Mouse (Mus musculus): ENCODE measurements around the gene Ppp1r18. TPM values are rescaled to one million over a fixed set of nuclear protein-coding genes. Genes with fewer than 3 reads are reported as not detected.
"Not testable (repeated sequence)": the region's sequence is repeated elsewhere in the genome, so short reads cannot be mapped to it uniquely, and the experiment has no call there.

Gene Ppp1r18
- polyA plus RNA-seq, 1 experiment from 2014 or later, result 30.3 TPM

DNA sequence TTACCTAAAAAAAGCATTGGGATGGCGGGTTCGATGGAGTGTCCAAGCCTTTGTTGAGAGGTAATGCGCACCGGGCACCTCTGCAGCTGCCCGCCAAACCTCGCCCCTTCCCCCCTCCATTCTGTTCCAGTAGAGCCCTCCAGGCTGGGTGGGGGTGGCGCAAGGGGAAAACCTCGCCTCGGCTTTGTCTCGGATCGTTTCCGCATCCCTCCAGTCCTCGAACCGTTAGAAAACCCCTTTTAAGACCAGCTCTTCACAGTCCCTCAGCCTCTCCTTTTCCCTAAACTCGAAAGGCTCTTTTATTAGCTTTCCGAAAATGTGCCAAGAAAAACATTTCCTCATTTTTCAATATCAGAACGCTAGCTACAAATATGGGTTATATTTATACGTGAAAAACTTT, 27.9 kb upstream of the Ppp1r18 start:
- no peaks in the 10 kb centered on the region for H3K27me3 ChIP-seq
- under 1% methylated on average over 18 of the region's 18 CpGs for WGBS
- H3K4me2 ChIP-seq (replicated peaks), result peak overlapping the region; percentile 76
- peak overlapping the region; percentile 94 for H3K27ac ChIP-seq (replicated peaks)
- no peaks in the 10 kb centered on the region for H3K9me3 ChIP-seq (replicated peaks)
- ATAC-seq (ENCODE audit: insufficient number of reproducible peaks, low FRiP score, low TSS enrichment, low read depth), result no peak
- H3K4me3 ChIP-seq (replicated peaks), result peak overlapping the region; percentile 81
- peaks cover 38% of the 10 kb centered on the region for H3K36me3 ChIP-seq
- peaks cover 39% of the 10 kb centered on the region for H3K4me1 ChIP-seq
- H3K9ac ChIP-seq, result peak overlapping the region; percentile 94

DNA sequence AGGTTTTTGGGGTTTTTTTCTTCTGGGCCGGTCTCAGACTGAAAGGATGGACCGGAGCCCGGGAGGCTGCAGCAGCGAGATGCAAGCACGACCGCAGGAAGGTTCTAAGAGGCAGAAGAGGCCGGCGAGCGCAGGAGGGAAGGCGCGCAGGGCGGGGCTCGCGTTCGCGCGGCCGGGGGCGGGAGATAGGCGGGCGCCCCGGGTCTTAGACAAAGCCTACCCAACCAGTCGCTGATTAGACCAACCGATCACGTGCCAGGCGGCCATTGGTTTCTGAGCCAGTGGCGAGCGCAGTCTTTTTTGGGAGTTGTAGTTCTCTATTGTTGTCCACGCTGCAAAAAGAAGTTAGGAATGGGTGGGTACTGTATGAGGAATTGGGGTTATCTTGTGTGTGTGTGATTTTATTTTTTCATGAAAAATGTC, 27.3 kb upstream of the Ppp1r18 start, which contains the start of gene Tubb5:
Gene Tubb5 (minus strand): TSS at position 185 of the 423 bp plus-strand sequence.
- H3K9me3 ChIP-seq (replicated peaks), result no peaks in the 10 kb centered on the region
- H3K4me3 ChIP-seq (replicated peaks), result peak within 1 kb of the TSS; percentile 81

DNA sequence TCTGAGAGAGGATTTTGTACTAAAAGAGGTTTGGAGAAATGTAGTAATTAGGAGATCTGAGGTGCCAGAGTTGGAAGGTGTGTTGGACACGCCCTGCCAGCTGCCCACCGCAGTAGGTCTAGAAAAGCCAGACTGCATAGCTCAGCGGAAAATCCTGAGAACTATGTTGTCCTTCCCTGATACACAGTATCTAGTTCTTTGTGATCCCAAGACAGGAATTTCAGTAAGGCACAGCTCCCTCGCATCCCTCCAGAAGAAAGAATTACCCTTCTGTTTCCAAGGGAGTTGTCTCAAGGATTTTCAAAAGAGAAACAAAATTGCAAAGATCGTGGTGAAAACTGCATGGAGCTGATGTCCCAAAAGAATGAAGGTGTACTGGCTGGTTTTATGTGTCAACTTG, 26.8 kb upstream of the Ppp1r18 start:
- peaks cover 29% of the 10 kb centered on the region for H3K36me3 ChIP-seq
- H3K27me3 ChIP-seq, result no peaks in the 10 kb centered on the region
- peaks cover 39% of the 10 kb centered on the region for H3K4me1 ChIP-seq
- H3K27ac ChIP-seq (replicated peaks), result peak overlapping the region; percentile 94
- no peaks in the 10 kb centered on the region for H3K9me3 ChIP-seq (replicated peaks)
- H3K4me3 ChIP-seq (replicated peaks), result peak overlapping the region; percentile 81
- H3K4me2 ChIP-seq (replicated peaks), result peak overlapping the region; percentile 76
- 0 out of 2 replicates have a peak, but pooled peaks have one; percentile 6 for ATAC-seq (ENCODE audit: insufficient number of reproducible peaks, low FRiP score, low TSS enrichment, low read depth)
- WGBS, result 2% methylated on average over 5 of the region's 5 CpGs
- H3K9ac ChIP-seq, result peak overlapping the region; percentile 16; the same call in 1 of the 2 replicates

More for the DNA sequence above, 27.3 kb upstream of the Ppp1r18 start, which contains the start of gene Tubb5:
- peak; percentile 86 for ATAC-seq (ENCODE audit: insufficient number of reproducible peaks, low FRiP score, low TSS enrichment, low read depth)
- H3K27me3 ChIP-seq, result no peaks in the 10 kb centered on the region
- peak within 1 kb of the TSS; percentile 76 for H3K4me2 ChIP-seq (replicated peaks)
- WGBS, result under 1% methylated on average over 29 of the region's 29 CpGs
- H3K27ac ChIP-seq (replicated peaks), result peak within 1 kb of the TSS; percentile 94
- H3K9ac ChIP-seq, result peak within 1 kb of the TSS; percentile 94
- H3K4me1 ChIP-seq, result peaks cover 39% of the 10 kb centered on the region
- H3K36me3 ChIP-seq, result peaks cover 33% of the 10 kb centered on the region

DNA sequence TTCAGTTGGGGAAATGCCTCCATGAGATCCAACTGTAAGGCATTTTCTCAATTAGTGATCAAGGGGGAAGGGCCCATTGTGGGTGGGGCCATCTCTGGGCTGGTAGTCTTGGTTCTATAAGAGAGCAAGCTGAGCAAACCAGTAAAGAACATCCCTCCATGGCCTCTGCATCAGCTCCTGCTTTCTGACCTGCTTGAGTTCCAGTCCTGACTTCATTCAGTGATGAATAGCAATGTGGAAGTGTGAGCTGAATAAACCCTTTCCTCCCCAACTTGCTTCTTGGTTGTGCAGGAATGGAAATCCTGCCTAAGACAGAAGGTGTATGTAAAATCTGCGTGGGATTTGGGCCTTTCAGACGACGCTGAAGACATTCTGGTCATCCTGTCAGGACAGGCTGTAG, 26.4 kb upstream of the Ppp1r18 start:
- not testable (repeated sequence) for ATAC-seq (ENCODE audit: insufficient number of reproducible peaks, low FRiP score, low TSS enrichment, low read depth); H3K27me3 ChIP-seq; H3K9ac ChIP-seq; H3K9me3 ChIP-seq (replicated peaks)
- Histone ChIP-seq H3K4me3 (replicated peaks) (peak overlapping the region; percentile 81), H3K36me3 (peaks cover 24% of the 10 kb centered on the region), H3K27ac (replicated peaks) (peak overlapping the region; percentile 94), H3K4me2 (replicated peaks) (peak overlapping the region; percentile 76), H3K4me1 (peaks cover 36% of the 10 kb centered on the region)
- 36% methylated on average over 3 of the region's 3 CpGs for WGBS

DNA sequence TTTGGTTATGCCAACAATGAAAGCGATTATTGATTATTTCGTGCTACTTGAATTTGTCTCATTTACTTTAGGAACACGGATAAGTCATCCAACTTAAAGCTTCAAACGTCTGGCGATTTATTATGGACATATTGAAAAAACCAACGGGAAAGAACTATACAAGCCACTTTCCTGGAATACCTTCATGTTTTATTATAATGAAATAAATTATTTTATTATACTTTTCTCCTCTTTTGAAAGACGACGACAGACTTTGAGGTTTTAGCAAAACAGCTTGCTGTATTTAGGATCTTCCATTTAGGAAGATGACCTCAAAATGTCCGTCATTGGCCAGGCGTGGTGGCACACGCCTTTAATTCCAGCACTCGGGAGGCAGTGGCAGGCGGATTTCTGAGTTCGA, 24.8 kb upstream of the Ppp1r18 start:
- peaks cover 23% of the 10 kb centered on the region for H3K4me1 ChIP-seq
- H3K27ac ChIP-seq (replicated peaks), result peak overlapping the region; percentile 75
- 51% methylated on average over 14 of the region's 14 CpGs for WGBS
- no peaks in the 10 kb centered on the region for H3K27me3 ChIP-seq
- H3K9ac ChIP-seq, result no peak overlapping the region
- no peak for ATAC-seq (ENCODE audit: insufficient number of reproducible peaks, low FRiP score, low TSS enrichment, low read depth)
- peak overlapping the region; percentile 68 for H3K4me2 ChIP-seq (replicated peaks)
- H3K4me3 ChIP-seq (replicated peaks), result peak overlapping the region; percentile 67
- H3K36me3 ChIP-seq, result peaks cover 17% of the 10 kb centered on the region
- no peaks in the 10 kb centered on the region for H3K9me3 ChIP-seq (replicated peaks)

DNA sequence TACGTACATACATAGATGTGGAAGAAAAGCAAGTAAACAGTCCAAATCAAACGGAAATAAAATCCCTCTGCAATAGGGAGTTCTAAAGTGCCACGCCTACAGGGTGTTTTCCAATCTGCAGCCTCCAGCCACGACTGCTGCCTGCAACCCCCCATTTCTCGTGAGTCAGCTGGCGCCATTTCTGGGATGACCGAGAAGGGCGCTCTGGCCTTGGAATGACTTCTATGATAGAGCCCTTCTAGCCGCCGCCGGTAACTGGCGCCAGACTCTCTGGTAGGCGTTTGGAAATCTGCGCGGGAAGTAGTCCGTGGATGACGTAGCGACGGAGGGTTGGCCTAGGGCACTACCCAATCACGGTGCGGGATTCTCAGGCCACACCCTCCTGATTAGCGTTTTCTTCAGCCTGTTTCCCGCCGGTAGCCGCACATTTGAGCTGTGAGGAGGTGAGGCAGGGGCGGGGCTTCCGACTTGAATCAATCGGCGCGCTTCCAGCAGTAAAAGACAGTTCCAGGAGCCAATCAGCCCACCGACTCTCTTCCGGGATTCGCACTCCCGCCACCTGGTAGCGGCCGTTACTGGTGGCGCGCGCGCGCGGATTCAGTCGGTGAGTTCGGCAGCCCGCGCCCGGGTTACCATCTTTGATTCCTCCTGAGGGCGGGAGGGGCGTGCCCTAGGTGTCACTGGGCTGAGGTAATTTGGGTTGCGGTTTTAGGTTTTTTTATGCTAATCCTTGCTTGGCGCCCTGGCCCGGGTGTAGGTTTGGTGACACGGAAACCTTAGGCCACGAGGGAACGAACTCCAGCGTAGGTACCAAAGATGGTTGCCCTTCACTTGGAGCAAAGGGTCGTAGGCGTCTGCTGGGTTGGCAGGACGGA, 24.1 kb upstream of the Ppp1r18 start, which contains the start of gene Mdc1:
Gene Mdc1 (plus strand): TSS at position 440 of the 875 bp plus-strand sequence.
- 0% methylated on average over 59 of the region's 59 CpGs for WGBS

DNA sequence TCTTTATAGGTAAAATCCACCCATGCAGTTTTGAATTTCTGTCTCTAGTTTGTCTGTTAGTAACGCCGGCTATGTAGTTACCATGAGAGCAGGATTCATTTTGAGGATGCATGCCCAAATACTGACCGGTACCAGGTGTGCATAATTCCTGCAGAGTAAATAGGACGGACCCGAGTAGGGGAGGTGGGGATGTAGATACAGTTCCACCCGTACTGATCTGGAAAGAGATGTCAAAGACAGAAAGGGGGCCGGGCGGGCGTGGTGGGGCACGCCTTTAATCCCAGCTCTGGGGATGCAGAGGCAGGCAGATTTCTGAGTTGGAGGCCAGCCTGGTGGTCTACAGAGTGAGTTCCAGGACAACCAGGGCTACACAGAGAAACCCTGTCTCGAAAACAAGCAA, 23.4 kb upstream of the Ppp1r18 start:
- peak overlapping the region; percentile 58 for H3K9ac ChIP-seq
- peak overlapping the region; percentile 67 for H3K4me3 ChIP-seq (replicated peaks)
- no peak for ATAC-seq (ENCODE audit: insufficient number of reproducible peaks, low FRiP score, low TSS enrichment, low read depth)
- no peaks in the 10 kb centered on the region for H3K9me3 ChIP-seq (replicated peaks)
- WGBS, result 19% methylated on average over 11 of the region's 11 CpGs
- H3K27me3 ChIP-seq, result no peaks in the 10 kb centered on the region
- H3K27ac ChIP-seq (replicated peaks), result peak overlapping the region; percentile 88
- peaks cover 13% of the 10 kb centered on the region for H3K4me1 ChIP-seq
- peaks cover 22% of the 10 kb centered on the region for H3K36me3 ChIP-seq
- H3K4me2 ChIP-seq (replicated peaks), result peak overlapping the region; percentile 68

More for the DNA sequence above, 24.1 kb upstream of the Ppp1r18 start, which contains the start of gene Mdc1:
- Histone ChIP-seq H3K4me1 (peaks cover 16% of the 10 kb centered on the region), H3K4me2 (replicated peaks) (peak within 1 kb of the TSS; percentile 68), H3K9ac (peak within 1 kb of the TSS; percentile 58), H3K27ac (replicated peaks) (peak within 1 kb of the TSS; percentile 88), H3K36me3 (peaks cover 17% of the 10 kb centered on the region), H3K4me3 (replicated peaks) (peak within 1 kb of the TSS; percentile 67), H3K9me3 (replicated peaks) (no peaks in the 10 kb centered on the region), H3K27me3 (no peaks in the 10 kb centered on the region)
- peak; percentile 90 for ATAC-seq (ENCODE audit: insufficient number of reproducible peaks, low FRiP score, low TSS enrichment, low read depth)

DNA sequence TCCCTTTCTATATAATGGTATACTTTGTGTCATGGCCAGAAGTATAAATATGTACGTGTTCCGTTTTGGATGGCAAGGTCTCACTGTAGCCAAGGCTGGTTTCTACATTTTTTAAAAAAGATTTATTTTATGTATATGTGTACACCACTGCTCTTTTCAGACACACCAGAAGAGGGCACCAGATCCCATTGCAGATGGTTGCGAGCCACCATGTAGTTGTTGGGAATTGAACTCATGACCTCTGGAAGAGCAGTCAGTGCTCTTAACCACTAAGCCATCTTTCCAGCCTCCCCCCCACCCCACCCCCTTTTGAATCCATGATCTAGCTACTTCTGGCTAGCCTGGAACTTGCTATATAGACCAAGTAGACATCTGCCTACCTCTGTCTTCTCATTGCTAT, 21.9 kb upstream of the Ppp1r18 start:
- 93% methylated on average over 3 of the region's 3 CpGs for WGBS
- no peak overlapping the region for H3K4me2 ChIP-seq (replicated peaks)
- H3K27ac ChIP-seq (replicated peaks), result no peak overlapping the region
- peaks cover 13% of the 10 kb centered on the region for H3K4me1 ChIP-seq
- ATAC-seq (ENCODE audit: insufficient number of reproducible peaks, low FRiP score, low TSS enrichment, low read depth), result no peak
- no peak overlapping the region for H3K9ac ChIP-seq
- no peaks in the 10 kb centered on the region for H3K27me3 ChIP-seq
- no peaks in the 10 kb centered on the region for H3K9me3 ChIP-seq (replicated peaks)
- peaks cover 37% of the 10 kb centered on the region for H3K36me3 ChIP-seq
- H3K4me3 ChIP-seq (replicated peaks), result no peak overlapping the region

DNA sequence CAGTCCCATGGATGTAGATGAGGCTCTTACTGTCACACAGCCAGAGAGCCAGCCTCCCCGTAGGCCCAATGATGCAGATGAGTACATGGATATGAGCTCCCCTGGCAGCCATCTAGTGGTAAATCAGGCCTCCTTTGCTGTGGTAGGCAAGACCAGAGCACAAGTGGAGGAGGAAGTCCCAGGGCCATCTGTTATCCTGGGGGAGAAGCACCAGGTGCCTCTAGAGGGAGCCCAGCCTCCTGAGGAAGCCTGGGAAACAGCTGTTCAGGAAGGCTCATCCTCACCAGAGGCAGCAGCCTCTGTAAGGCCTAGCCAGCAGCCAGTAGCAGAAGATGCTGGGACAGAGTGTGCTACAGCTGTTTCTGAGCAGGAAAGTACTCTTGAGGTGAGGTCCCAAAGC, 17.3 kb upstream of the Ppp1r18 start:
- no peak overlapping the region for H3K4me2 ChIP-seq (replicated peaks)
- peak; percentile 37; the same call in 1 of the 2 replicates for ATAC-seq (ENCODE audit: insufficient number of reproducible peaks, low FRiP score, low TSS enrichment, low read depth)
- WGBS, result 47% methylated on average over 1 of the region's 1 CpGs
- H3K36me3 ChIP-seq, result peaks cover 74% of the 10 kb centered on the region
- no peaks in the 10 kb centered on the region for H3K9me3 ChIP-seq (replicated peaks)
- no peak overlapping the region for H3K9ac ChIP-seq
- no peaks in the 10 kb centered on the region for H3K4me1 ChIP-seq
- H3K27ac ChIP-seq (replicated peaks), result no peak overlapping the region
- H3K27me3 ChIP-seq, result no peaks in the 10 kb centered on the region
- no peak overlapping the region for H3K4me3 ChIP-seq (replicated peaks)

DNA sequence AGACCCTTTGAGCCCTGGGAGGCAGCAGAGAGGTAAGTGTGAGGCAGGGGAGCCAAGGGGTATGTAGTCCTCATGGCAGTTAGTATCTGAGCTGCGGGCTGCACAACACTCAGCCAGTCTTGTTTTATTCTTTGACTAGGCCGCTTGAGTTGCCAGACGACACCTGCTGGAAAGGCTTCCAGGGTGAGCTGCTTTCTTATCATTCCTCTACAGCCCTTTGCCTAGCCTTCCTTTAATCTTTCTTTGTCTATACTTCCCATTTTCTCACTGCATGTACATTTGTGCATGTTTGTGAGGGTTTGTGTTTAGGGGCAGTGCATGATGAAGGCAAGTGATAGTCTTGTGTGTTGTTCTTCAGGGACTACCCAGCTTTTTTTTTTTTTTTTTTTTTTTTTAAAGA, 14.4 kb upstream of the Ppp1r18 start:
- H3K4me1 ChIP-seq, result no peaks in the 10 kb centered on the region
- H3K4me2 ChIP-seq (replicated peaks), result no peak overlapping the region
- H3K27ac ChIP-seq (replicated peaks), result no peak overlapping the region
- 87% methylated on average over 3 of the region's 3 CpGs for WGBS
- no peak for ATAC-seq (ENCODE audit: insufficient number of reproducible peaks, low FRiP score, low TSS enrichment, low read depth)
- no peak overlapping the region for H3K9ac ChIP-seq
- no peak overlapping the region for H3K4me3 ChIP-seq (replicated peaks)
- H3K36me3 ChIP-seq, result peaks cover 76% of the 10 kb centered on the region
- H3K9me3 ChIP-seq (replicated peaks), result no peaks in the 10 kb centered on the region
- H3K27me3 ChIP-seq, result no peaks in the 10 kb centered on the region

DNA sequence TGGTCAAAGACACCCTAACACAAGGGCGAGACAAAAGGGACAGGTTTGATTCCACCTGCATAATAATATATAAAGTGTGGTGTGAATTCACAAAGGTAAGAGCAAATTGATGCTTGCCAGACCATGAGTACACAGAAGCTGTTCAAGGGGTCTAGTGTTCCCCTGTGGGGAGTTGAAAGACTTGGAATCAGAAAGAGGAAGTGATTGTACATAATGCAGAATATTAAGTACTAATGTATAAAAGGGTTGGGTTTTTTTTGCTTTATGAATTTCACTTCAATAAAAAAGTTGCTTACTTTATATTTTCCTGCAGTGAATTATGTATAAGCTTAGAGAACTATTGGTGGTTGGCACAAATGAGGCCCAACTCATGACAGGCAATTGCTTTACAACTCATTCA, 6.0 kb upstream of the Ppp1r18 start:
- no peaks in the 10 kb centered on the region for H3K9me3 ChIP-seq (replicated peaks)
- no peak overlapping the region for H3K4me3 ChIP-seq (replicated peaks)
- no peak overlapping the region for H3K4me2 ChIP-seq (replicated peaks)
- H3K27ac ChIP-seq (replicated peaks), result no peak overlapping the region
- 95% methylated on average over 1 of the region's 1 CpGs for WGBS
- H3K4me1 ChIP-seq, result peaks cover 22% of the 10 kb centered on the region
- peaks cover 23% of the 10 kb centered on the region for H3K36me3 ChIP-seq
- ATAC-seq (ENCODE audit: insufficient number of reproducible peaks, low FRiP score, low TSS enrichment, low read depth), result no peak
- H3K9ac ChIP-seq, result no peak overlapping the region
- no peaks in the 10 kb centered on the region for H3K27me3 ChIP-seq

Measured in embryonic facial prominence, embryonic 15.5 days (tissue).